Mouse (Mus musculus) cerebellum, adult 2 months (tissue): ENCODE data around the gene Alg6. TPM values are rescaled to one million over a fixed set of nuclear protein-coding genes. Genes with fewer than 3 reads are reported as not detected.

Experiments used
- DNase-seq, 2 experiments: peaks; one replicate each; pipeline ENCODE4 v3.0.0; 2021
- H3K27ac ChIP-seq: fragments of 200-500 bp; 2 replicates; pipeline ENCODE4 v1.5.1; 2012; ENCODE audit warnings: low read length, control low read depth, inconsistent platforms; ENCODE audit not compliant: insufficient read depth
- H3K27me3 ChIP-seq: fragments of 200-500 bp; 2 replicates; pipeline ENCODE4 v1.6.1; 2012; ENCODE audit warnings: inconsistent platforms, mild to moderate bottlenecking, low read length, moderate library complexity; ENCODE audit not compliant: control insufficient read depth, insufficient read depth
- H3K4me1 ChIP-seq: fragments of 200-500 bp; 2 replicates; pipeline ENCODE4 v1.6.1; 2011; ENCODE audit warnings: low read length; ENCODE audit not compliant: control insufficient read depth, insufficient read depth
- H3K4me3 ChIP-seq: fragments of 200-500 bp; replicated peaks from 2 replicates; pipeline ENCODE3; 2011; ENCODE audit warnings: mild to moderate bottlenecking, low read depth, low read length, control low read depth; ENCODE audit not compliant: insufficient read depth
- CTCF ChIP-seq: fragments of 200-500 bp; IDR thresholded peaks from 2 replicates; pipeline ENCODE4 v1.5.1; 2011; ENCODE audit warnings: low read depth, mild to moderate bottlenecking, control low read depth, low read length, moderate library complexity, borderline replicate concordance; ENCODE audit not compliant: insufficient read depth
- POLR2A ChIP-seq: fragments of 200-500 bp; IDR thresholded peaks from 2 replicates; pipeline ENCODE4 v1.6.1; 2011; ENCODE audit warnings: low read length, control low read depth, borderline replicate concordance; ENCODE audit not compliant: insufficient read depth
- WGBS: fragments of 180-500 bp; shearing (Covaris S2); methylation state at CpG from one replicate; pipeline ENCODE4 v1.1.7; 2018; 5-methylcytosine and 5-hydroxymethylcytosine counted together
- polyA plus RNA-seq: library from polyadenylated mRNA; depleted of rRNA; stranded (reverse); fragments of >200 nt; gene quantifications from 2 replicates; pipeline ENCODE4 v1.2.3, GENCODE M21; 2012; rRNA removed

The Alg6 gene
- polyA plus RNA-seq = 15.1 and 15.3 TPM in 2 replicates

DNA sequence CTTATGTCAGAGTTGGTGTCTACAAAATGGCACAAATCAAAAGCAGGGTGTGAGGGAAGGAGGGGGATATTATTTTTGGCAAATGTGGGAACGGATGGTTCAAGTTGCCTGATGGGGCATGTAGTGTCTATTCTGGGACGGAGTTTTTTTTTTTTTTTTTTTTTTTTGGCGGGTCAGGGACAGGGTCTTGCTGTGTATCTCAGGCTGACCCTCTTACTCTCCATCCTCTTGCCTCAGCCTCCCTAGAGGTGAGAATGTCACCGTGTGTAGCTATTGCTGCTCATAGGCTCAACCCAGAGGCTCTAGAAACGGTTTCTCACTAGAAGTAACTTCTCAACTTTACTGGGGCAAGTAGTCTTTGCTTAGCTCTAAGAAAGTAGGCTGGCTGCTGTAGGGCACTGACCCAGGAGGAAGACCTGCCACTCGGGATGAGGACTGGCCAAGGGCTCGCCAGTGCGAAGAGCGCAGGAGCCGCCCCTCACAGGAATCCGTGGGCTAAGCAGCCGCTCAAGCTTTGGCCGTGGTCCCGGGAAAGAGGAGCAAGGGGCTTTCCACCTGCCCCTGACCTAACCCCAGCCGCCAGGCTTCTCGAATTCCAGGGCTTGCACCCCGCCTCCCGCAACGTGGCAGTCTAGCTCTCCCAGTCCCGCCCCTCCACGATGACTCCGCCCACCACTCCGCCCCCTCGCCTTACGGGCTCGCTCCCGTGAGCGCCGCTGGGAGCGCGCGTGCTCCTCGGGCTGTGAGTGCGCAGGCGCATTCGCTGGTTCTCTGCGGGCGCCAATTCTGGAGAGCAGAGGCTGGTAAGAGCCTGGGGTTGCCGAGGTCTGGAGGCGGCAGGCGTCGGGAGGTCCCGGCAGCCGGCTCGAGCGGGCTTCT lies at the start of gene Alg6:
Gene Alg6 (plus strand): TSS at position 761 of the 879 bp plus-strand sequence.
- Histone ChIP-seq H3K27ac (peak within 1 kb of the TSS; percentile 71), H3K4me3 (peak within 1 kb of the TSS; percentile 89), H3K4me1 (peaks cover 7% of the 10 kb centered on the region), H3K27me3 (no peaks in the 10 kb centered on the region)
- DNase-seq = peak; percentile 94 to 98
- 3% methylated on average over 45 of the region's 46 CpGs for WGBS
- TF ChIP-seq POLR2A (peak; percentile 79; the same call in 1 of the 2 replicates), CTCF (no peak)

DNA sequence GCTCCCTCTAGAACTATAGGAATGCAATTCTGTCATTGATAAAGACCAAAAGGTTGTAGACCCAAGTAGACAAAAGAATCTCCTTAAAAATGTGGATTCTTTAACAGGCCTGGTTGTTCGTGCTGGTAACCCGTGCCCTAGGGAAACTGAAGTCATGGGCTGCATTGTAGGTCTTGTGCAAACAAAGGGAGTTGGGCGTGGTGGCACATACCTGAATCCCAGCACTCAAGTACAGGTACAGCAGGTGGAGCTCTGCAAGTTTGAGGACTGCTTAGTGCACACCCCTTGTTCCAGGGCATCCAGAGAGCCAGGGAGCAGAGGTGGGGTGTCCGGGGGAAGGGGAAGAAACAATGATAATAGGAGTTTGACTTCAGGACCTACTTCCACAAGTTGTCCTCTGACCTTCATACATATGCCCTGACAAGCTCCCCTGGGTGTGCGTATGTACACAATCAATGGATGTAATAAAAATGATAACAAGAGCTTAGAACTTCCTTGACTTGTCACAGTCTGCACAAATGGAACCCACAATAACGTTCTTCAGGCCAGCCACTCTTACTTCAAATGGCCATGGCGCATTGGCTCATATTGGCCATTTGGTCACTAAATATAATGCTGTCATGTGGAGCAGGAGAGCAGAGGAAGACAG lies 45.1 kb upstream of the Alg6 start:
- no peaks in the 10 kb centered on the region for H3K4me1 ChIP-seq
- DNase-seq = no peak
- H3K27me3 ChIP-seq = no peaks in the 10 kb centered on the region
- WGBS = 89% methylated on average over 7 of the region's 7 CpGs
- H3K27ac ChIP-seq = no peak overlapping the region
- TF ChIP-seq POLR2A (no peak), CTCF (no peak)
- no peak overlapping the region for H3K4me3 ChIP-seq

DNA sequence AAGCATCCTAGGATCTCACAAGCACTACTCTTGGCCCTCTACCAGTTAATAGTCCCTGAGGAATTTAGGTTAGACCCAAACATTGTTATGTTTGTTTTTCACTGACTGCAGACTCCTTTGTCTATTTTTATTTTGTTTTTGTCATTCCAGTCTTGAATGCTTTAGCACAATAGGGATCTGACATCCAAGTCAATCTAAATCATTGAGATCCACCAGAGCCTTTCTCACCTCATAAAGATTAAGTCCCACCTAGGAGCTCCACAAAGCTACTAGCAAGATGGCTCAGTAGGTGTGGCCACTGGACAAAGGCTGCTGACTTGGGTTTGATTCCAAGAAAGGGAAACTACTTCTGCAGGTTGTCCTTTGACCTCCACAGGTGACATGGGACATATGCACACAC lies 40.3 kb upstream of the Alg6 start:
- no peak for DNase-seq
- H3K27me3 ChIP-seq = no peaks in the 10 kb centered on the region
- H3K4me3 ChIP-seq = no peak overlapping the region
- no peak for TF ChIP-seq CTCF
- TF ChIP-seq POLR2A = no peak
- H3K27ac ChIP-seq = no peak overlapping the region
- no peaks in the 10 kb centered on the region for H3K4me1 ChIP-seq

DNA sequence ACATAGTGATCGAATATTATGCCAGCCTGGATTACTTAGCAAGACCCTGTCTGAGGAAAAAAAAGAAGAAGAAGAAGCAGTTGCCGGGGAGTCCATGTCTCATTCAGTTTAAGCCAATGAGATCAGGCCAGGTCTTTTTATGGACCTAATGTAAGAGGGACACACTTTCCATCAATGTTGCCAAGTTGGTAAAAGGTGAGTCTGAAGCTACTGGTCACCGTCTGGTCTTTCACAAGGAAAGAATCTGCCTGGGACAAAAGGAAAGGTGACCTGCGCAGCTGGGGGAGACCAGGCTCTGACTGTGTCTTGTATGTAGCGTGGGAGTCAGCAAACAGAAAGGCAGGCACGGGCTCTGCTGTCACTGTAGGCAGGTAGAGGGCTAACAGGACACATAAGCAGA lies 31.5 kb upstream of the Alg6 start:
- Histone ChIP-seq H3K4me3 (no peak overlapping the region), H3K27ac (no peak overlapping the region), H3K27me3 (no peaks in the 10 kb centered on the region), H3K4me1 (no peaks in the 10 kb centered on the region)
- TF ChIP-seq CTCF (no peak), POLR2A (no peak)
- 84% methylated on average over 6 of the region's 6 CpGs for WGBS
- DNase-seq = no peak

DNA sequence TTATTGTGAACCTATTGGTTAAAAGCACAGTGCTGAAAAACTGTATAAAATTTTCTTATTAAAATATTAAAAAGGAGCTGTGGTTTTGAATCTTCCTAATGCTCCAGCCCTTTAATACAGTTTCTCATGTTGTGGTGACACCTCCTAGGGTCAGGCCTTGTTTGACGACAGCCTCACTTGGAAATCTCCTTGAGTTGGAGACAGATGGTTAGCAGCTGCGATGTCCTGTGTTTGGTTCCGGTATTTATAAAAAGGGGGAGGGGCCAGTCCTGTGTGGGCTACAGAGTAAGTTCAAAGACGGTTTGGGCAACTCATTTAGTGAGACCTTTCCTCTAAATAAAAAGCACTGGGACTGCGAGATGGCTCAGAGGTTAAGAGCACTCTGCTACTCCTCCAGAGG lies 29.2 kb upstream of the Alg6 start:
- Histone ChIP-seq H3K27me3 (no peaks in the 10 kb centered on the region), H3K4me1 (no peaks in the 10 kb centered on the region), H3K4me3 (no peak overlapping the region), H3K27ac (no peak overlapping the region)
- DNase-seq = no peak
- no peak for TF ChIP-seq POLR2A
- TF ChIP-seq CTCF = no peak
- WGBS = 30% methylated on average over 5 of the region's 5 CpGs

DNA sequence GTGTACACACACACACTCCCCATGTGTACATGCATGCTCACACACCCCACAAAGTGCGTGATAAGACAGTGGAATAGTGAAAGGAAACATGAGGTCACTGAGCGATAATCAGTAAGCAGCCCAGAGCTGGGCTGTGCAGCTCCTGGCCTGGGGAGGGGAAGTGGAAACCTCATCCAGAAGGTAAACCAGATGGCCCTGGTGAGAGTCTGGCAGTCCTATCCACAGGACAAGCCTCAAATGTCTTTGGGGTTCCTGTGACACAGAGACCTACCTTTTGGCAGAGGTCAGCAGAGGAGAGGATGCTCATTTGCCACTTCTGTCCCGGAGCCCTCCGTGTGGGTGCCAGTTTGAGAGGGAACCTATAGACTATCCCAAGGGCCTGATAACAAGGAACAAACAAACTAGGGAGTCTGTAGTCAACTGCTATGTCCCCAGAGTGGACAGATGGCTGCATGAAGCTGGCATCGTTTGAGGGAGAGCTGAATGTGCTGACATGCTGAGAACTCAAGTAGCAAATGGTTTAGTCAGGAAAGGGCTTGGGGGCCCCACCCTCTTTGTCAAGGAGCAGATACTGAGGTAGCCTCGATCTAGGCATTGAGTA lies 2.8 kb upstream of the Alg6 start:
- TF ChIP-seq CTCF (no peak), POLR2A (no peak)
- Histone ChIP-seq H3K4me3 (peak overlapping the region; percentile 35), H3K4me1 (peaks cover 7% of the 10 kb centered on the region), H3K27me3 (no peaks in the 10 kb centered on the region), H3K27ac (peak overlapping the region; percentile 30; the same call in 1 of the 2 replicates)
- peak; percentile 91 to 94 for DNase-seq
- 10% methylated on average over 6 of the region's 6 CpGs for WGBS

DNA sequence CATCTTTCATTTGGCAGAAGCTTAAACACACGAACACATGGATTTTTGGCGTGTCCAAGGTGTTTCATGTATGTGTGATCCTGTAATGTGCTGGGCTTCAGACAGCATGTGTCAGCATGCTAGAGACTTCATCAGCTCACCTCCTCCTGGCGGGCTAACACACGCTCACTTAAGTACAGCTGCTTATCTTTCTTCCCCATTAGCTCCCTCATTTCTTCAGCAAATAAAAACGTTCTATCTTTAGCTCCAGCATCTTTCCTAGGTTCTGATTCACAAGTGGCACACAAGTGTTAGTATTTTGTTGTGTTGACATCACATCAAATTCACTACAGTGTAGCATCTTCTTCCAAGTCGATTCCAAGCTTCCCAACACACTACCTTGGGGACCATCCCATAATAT lies 1.5 kb upstream of the Alg6 start:
- no peak for TF ChIP-seq CTCF
- no peak for TF ChIP-seq POLR2A
- Histone ChIP-seq H3K27me3 (no peaks in the 10 kb centered on the region), H3K27ac (no peak overlapping the region), H3K4me3 (no peak overlapping the region), H3K4me1 (peaks cover 7% of the 10 kb centered on the region)
- 90% methylated on average over 6 of the region's 6 CpGs for WGBS
- no peak for DNase-seq

DNA sequence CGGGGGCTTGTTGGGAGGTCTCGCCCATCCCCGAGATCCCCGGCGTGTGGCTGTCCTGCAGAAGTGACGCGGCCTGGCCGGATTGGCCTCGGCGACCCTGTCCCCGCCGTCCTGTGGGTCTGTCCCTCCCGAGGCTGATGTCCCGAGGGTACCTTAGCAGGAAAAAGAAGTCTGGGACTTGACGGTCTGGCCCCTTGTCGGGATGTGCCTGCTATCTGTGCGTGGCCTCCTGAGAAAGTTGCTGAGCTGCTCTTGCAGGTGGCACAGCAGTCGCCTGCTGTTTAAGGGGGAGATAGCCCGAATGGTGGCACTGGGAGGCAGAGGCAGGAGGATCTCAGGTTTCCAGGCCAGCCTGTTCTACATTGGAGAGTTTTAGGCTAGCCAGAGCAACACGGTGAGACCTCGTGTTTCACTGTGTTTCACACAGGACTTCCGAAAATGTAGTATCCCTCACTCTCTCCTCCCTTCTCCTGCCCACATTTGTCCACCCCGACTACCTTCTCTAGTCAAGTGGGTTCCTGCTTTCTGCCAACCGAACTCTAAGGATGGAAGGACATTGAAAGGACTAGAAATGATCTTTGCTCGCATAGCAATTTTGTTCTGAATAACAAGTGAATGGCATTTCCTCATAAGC lies 436 bp downstream of the Alg6 start:
- Histone ChIP-seq H3K4me3 (peak overlapping the region; percentile 89), H3K27ac (peak overlapping the region; percentile 71), H3K27me3 (no peaks in the 10 kb centered on the region), H3K4me1 (peaks cover 7% of the 10 kb centered on the region)
- 19% methylated on average over 25 of the region's 25 CpGs for WGBS
- TF ChIP-seq CTCF (no peak), POLR2A (no peak)
- no peak for DNase-seq
